Mouse (Mus musculus) lung, adult 2 months (tissue): ENCODE measurements around the gene Zdhhc3.

ENCODE experiments used
- CTCF ChIP-seq: fragments of 200-500 bp; IDR thresholded peaks from 2 replicates; pipeline ENCODE4 v1.5.1; 2011; ENCODE audit warnings: mild to moderate bottlenecking, low read length, control low read depth; ENCODE audit not compliant: insufficient read depth
- POLR2A ChIP-seq: fragments of 200-500 bp; IDR thresholded peaks from 2 replicates; pipeline ENCODE4 v1.6.1; 2011; ENCODE audit warnings: low read depth, mild to moderate bottlenecking, control low read depth, low read length, borderline replicate concordance; ENCODE audit errors: extremely low read depth

DNA sequence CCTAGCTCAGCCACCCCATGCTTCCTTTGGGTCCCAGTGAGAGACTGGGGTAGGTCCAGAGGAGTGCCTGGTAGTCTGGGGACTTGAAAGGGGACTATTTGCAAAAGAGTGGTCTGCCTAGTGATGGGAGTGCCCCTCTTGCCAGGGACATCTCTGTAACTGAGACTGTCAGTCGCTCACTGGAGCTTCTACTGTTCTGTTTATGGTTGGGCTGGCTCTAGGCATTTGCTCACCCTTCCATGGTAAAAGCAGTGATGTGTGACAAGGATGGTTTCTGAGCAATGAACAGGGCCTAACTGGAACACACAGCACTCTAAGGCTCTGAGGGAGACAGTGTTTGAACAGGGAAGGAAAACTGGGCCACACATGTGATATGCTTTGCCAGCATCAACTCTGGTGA lies 32.2 kb downstream of the Zdhhc3 start:
- TF ChIP-seq CTCF (no peak), POLR2A (no peak)
